Mouse (Mus musculus): ENCODE results near the gene Gm20538.

Gm20538 gene

DNA sequence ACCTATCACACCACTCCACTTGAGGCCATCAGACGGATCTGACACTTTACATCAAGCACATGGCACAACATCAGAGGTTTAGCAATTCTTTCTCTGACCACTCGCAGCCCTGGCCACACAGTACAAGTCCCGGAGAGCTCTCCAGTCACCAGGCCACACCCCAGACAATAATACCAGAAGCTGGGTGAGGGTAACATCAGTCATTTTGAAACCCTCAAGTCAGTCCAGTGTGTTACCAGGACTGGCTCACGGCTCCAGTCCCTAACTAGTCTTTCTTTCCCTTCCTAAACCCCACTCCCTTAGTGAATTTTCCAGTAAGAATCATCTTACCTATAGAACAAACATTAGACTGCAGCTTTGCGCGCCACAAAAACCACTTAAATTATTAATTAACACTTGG is 22.6 kb downstream of the Gm20538 start:
- no peak for DNase-seq

DNA sequence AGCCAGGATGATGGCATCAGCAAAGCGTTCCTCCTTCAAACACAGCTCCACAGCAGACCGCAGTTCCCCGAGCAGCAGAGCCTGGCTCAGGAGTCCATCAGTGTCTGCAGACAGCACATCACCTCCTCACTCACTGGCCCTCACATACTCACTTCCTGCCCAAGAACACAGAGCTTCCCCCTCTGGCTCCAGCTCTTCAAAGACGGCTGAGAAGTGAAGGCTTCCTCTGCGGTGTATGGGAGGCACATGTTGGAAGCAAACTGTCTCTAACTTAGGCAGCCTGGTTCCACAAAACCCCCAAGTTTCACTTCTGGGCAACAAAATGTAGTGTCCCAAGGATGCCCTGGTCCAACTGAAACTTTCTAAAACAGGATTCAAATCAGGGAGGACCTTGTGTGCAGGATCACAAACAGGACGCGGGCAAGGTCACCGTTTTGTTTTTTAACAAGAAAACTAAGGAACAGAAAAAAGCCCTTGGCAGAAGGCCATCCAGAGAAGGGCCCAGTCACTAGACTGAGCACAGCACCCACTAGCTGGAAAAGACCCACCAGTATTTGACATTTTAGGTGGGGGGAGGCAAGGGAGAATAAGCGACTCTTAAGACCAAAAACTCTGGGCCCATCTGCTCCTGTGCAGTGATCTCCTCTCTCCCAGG is 27.0 kb downstream of the Gm20538 start:
- no peak for DNase-seq

DNA sequence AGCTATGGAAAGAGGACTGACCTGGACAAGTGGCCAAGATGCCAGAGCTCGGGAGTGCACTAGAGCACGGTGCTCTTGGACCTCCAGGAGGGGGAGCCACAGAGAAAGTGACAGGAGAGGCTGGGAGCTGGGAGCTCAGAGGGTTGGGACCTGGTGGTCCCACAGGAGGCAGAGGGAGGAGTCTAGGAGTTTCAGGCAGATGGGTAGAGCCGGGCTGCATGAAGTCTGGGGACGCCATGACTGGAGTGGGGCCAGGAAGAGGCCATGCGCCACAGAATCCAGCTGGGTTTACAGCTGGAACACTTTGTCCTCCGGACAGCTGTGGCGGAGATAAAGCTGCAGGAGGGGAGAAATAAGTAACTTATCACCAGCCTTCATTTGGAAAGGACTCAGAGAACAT is 33.5 kb downstream of the Gm20538 start:
- no peak for DNase-seq

- DNase-seq, result no peak
Observed at GRCm38 (mm10) chr19:44517996-44518768, 34.4 kb downstream of the Gm20538 start.

- no peak for DNase-seq
Observed at GRCm38 (mm10) chr19:44515769-44516168, 36.9 kb downstream of the Gm20538 start.

DNA sequence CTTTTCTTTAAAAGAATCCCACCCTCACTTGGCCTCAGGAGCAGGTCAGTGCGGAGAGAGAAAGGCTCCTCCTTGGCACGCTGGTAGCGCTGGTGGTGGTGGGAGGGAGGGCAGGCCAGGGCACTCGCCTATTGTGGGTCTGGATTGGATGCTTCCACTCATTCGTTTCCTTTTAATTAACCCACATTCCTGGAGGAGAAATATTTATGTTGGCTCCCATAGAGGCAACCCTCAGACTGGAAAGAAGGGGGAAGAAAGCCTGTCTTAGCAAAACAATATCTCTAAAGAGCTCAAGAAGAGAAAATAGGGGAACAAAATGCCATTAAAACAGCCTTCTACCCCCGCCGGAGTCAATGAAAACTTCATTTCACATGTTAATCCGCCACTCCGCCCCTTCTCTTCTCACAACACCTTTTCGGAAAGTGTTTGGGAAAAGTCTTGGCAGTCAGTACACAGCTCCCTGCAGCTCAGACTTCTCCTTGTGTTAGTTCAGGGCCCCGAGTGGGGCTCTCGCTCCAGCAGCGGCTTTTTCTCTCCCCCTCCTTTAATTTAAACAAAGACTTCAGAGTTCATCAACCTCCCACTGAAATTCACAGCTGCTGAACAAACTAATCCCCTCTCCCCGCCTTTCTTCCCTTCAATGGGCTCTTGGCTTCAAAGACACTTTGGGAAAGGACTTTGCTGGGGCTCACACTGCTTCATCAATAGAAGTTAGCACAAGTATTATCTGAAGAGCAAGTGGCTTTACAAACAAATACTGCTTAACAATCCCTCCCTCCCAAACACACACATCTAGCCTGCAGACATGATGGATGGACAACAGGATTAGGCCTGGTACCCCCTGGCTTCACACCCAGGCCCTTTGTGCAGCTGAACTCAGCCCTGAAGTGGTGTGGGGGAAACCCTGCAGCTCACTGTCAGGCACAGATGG is 37.8 kb downstream of the Gm20538 start:
- DNase-seq, result no peak

DNA sequence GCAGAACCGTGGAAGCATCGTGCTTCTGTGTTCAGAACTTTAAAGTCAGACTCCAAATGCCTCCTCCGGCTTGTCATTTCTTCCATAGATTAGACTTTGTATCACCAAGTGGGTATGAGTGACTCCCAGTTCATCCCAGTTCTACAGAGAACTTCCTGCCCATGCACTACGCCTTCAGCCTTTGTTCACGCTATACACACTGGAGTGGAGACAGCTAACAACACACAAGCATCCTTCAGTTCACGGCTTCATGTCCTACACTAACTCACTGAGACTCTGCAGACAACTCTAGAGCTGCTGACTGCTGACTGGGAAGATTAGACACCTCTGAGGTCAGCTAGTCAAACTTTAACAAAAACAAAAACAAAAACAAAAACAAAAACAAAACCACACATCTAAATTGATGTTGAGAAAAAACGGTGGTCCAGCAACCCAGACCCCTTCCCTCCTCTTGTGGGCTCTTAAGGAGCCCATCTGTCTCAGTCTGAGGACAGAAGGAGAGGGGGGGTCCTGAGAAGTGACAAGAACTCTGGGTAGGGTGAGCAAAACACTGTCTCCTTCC is 38.6 kb downstream of the Gm20538 start:
- no peak for DNase-seq

DNA sequence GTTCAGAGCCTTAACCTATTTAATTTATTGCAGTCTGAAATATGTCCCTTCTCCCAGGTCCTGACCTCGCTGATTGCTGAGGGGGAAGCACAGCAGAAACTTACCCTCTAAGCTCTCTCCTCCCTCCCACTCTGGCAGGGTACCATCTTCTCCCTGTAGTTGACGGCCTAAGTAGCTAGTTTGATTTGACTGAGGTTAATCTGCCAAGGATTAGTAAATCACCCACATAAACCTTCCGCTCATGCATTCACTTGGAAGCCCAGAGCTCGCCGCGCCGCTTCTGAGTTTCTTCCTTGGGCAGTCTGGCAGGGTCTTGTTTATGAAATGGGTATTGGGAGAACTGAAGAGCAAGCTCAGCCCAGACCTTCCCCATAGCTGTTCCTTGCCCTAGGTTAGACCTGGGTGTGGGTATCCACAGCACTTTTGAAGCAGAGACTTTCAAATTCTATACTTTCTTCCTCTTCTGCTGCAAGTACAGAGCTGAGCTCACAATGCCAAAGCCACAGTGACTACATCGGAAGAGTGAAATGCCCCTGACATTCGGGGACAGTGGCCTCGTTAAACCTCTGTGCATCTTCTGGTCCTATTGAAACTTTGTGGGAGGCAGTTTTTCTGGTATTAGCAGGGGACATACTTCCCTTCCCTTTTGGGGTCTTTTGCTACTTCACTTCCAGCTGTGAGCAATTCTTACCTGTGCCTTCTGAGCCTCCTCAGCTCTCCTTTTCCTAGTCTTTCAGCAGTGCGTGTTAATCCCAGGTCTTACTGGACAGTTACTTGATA is 39.4 kb downstream of the Gm20538 start:
- DNase-seq, result no peak

GRCm38 (mm10) chr19:44512601-44513000 is 40.0 kb downstream of the Gm20538 start:
- DNase-seq, result no peak

DNA sequence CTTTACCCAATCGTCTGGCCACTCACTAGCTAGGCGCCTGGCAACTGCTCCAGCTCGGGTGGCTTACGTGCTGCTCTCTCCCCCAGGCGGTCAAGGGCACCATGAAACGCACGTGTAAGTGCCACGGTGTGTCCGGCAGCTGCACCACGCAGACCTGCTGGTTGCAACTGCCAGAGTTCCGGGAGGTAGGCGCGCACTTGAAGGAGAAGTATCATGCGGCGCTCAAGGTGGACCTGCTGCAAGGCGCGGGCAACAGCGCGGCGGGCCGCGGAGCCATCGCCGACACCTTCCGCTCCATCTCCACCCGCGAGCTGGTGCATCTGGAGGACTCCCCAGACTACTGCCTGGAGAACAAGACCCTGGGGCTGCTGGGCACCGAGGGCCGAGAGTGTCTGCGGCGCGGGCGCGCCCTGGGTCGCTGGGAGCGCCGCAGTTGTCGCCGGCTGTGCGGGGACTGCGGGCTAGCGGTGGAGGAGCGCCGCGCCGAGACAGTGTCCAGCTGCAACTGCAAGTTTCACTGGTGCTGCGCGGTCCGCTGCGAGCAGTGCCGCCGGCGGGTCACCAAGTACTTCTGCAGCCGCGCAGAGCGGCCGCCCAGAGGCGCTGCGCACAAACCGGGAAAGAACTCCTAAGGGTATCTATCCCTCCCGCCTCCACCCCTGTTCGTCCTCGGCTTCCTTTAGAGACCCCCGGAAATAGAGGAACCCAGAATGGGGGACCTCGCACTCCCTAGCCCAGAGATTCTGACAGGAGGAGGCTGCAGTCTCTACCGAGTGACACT is 41.0 kb downstream of the Gm20538 start:
- DNase-seq, result no peak

DNA sequence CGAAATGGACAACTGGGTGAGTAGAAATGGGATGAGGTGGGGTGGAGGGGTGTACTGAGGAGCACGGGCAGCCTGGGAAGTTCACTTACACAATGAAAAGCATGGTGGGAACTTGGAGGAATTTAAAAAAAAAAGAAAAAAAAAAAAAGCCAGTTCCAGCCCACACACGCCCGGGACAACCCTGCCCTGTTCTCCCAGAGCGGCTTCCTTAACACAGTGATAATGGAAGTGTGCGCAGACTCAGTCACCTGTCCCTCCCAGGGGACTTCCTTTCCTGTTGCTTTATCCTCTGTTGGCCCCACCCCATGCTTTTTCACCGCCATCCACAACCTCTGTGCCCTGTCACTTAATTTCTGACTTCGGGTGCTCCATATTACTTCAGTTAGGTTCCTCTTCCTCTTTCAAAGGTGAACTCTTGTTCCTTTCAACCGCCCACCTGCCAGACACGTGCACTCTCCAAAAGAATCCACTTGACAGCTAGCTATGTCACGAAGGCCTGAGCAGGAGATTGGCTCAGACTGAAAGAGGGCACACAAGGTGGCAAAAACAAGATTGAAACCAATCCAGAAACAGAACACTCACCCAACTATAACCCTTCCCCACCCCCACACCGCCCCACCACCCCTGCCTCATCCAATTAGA is 42.0 kb downstream of the Gm20538 start:
- no peak for DNase-seq

DNA sequence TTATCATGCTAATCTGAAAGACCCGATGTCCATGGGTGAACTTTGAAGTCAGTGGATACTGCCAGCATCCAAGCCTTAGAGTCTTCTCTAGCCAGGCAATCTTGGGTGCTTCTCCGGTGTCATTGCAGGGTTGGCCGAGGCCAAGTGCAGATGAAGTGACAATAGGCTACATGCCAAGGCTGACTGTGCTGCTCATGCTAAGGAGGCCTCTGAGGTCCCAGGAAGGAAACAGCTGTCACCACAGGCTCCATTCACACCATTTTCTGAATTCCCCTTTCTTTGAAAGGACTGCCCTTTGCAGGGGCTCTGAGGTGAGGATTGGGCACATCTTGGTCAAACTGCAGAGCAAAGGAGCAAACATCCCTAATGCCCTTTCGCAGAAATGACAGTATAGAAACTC is 49.9 kb downstream of the Gm20538 start:
- DNase-seq, result no peak

DNA sequence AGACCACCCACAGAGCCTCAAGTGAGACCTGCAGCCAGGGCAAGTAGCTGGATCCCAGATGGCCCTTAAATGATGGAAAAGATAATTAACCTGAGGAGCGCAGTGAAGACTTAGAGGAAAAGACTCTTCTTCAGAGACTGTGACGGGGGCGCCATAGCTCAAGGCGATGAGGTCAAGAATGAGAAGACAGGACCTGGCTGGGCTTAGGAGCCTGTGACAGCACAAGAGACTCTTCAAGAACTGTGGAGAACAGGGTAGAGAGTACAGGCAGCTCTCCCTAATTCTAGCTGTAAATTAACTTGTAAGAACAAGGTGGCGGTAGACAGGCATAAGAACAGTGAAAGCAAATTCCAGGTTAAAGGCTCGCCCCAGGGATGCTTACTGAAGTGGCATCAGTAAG is 50.7 kb downstream of the Gm20538 start:
- DNase-seq, result no peak

GRCm38 (mm10) chr19:44500240-44500639 is 52.4 kb downstream of the Gm20538 start:
- no peak for DNase-seq

DNA sequence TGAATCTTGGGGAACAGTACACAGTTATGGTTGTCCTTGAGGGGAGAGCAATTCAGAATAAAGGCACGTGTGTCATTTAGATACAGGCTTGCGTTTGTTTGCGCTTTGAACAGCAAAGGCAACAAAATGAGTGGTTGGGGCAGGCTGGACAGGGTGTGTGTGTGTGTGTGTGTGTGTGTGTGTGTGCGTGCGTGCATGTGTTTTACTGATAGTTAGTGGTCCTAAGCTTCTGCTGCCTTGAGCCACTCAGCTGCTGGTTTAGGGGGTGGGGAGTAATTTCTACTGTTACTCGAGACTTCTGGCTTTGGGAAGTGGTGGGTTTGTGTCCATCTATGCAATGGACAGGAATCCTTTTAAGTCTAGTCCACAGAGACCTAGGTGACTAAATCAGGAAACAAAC is 53.7 kb downstream of the Gm20538 start:
- DNase-seq, result no peak

DNA sequence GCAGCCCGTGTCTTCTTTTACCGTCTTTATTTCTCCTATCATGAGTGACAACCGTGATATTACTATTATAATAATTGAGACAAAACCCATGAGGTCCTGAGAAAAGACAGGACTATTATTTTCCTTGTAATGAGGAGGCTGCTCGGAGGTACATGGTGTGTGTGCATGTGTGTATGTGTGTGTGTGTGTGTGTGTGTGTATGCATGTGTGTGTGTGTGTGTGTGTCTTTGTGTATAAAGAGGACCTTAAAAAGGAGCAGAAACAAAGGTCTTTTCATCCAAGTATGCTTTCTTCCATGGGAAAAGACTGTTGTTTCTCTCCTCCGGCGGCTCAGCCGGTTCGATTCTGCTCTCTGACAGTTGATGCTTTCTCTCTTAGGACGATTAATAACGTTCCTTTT is 55.7 kb downstream of the Gm20538 start:
- no peak for DNase-seq

GRCm38 (mm10) chr19:44496511-44496910 is 56.1 kb downstream of the Gm20538 start:
- DNase-seq, result no peak
